Mouse (Mus musculus) thymus, postnatal 10 days (tissue): Measurements from ENCODE around the gene Krt24.

Experiments
- DNase-seq, 2 experiments: peaks; one replicate each; pipeline ENCODE4 v3.0.0; 2021; ENCODE audit warnings: low spot score in 2 of 2

Krt24 gene

DNA sequence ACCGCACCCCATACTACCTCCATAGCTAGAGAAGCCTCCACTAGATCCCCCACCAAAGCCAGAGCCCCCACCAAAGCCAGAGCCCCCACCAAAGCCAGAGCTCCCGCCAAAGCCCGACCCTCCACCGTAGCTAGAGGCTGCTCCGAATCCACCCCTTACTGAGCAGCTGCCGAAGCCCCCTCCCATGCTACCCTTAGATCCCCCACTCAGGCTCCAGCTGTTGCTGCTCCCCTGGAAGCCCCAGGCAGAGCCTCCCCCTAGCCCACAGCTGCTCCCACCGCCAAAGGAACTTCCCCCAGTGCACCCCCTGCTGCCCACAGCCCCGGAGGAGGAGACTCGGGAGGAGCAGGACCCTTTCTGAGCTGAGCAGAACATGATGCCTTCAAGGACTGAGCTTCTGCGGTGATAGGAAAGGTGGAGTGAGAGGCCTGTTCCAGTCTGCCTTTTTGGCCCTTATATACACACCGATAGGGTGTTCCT is at the start of gene Krt24:
Gene Krt24, minus strand, starts transcription at position 430 of the 480 bp plus-strand sequence.
- no peak for DNase-seq

DNA sequence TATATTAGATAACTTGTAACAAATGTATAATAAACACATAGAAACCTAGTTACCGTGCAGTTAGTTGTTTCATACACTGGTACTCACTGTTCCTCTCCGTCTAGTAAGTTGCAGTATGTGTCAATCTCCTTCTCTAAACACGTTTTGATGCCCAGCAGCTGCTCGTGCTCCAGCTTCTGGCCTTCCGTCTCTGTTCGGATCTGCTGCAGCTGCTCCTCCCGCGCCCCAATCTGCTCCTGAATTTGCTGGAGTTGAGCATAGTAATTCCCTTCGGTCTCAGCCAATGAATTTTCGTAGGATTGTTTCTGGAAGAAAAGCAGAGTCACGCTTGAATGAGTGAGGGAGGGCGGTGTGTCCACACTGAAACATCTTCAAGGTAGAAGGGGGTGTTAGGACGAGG is 48.4 kb upstream of the Krt24 start:
- no peak for DNase-seq

DNA sequence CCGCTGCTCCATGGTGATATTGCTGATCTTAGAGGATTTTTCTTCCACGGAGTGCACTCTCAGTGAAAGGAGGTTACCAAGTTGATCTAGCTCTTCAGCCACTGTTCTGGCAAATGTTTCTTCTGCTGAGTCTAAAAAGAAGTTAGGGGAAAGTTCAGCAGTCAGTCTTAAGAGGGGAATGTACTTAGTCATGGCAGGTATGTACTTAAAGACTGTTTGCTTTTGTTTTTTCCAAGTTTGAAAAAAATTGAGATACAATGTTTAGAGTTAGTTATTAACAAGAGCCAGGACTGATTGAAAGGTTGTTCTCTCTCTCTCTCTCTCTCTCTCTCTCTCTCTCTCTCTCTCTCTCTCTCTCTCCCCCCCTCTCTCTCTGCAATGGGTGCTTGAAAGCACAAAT is 44.6 kb upstream of the Krt24 start:
- no peak for DNase-seq

DNA sequence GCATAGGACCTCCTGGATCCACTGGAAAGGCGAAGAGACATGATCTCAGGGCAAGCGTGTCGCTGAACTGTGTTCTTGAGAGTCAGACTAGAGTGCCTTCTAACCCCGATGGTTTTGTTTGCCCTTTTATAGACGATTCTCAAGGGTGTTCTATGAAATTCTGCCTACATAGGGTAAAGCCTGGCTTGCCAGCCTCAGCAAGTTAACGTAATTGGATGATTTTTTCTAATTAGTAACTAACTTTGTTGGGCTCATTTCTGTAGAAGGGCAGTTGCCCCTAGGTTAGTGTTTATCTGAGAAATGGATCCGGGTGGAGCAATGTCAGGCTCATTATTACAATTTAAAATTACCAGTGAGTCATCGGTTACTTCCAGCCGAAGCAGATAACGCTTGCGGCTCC is 37.8 kb upstream of the Krt24 start, which contains the start of gene Krt25:
Gene Krt25, minus strand, starts transcription at position 101 of the 400 bp plus-strand sequence.
- no peak for DNase-seq

DNA sequence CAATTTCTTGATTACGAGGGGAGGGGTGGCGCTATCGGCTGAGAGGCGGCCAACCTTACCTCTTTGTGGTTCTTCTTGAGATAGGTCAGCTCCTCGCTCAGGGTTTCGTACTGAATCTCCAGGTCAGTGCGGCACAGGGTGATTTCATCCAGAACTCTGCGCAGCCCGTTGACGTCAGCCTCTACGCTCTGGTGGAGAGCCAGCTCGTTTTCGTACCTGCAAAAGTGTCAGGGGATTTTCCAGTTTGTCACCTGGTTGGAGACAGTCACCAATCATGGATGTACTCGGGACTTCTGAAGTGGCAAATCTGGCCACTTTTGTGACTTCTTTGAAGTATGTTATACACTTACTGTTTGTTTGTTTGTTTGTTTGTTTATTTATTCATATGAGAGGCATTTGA is 36.0 kb upstream of the Krt24 start:
- no peak for DNase-seq

DNA sequence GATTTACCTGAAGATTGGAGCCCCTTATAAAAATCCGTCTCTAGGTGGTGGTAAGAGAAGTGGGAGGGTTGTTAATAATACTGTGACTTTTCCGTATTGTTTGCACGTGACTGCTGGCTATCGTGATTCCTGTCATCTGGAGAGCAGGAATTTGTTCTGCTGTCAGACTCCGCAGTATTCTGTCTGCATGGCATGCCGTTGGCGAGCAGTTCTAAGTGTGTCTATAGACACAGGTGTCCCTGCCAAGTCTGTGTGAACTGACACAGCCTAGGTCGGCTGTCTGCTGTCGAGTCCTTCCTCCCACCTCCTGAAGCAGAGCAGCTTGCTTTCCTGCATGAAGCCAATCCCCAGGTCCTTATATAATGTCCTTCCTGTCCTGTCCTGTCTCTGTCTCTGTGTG is 34.1 kb upstream of the Krt24 start:
- DNase-seq, result no peak

DNA sequence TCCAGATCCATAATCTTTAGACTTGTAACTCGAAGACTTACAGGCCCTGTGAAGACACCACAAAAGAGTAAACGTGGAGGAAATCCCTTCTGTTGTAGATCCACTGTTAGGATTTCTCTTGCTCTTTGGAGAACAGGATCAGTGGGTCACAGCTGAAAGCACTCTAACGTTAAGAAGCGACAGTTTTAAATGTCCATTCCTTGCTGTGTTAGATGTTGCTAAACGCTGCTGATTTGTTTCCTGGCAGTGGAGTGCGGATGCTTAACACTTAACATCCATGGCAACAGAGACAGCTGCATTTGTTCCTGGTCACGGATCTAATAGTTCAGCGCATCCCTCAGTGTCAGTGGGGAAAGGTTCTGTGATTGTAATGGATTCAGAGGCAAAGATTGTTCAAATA is 31.5 kb upstream of the Krt24 start:
- no peak for DNase-seq

DNA sequence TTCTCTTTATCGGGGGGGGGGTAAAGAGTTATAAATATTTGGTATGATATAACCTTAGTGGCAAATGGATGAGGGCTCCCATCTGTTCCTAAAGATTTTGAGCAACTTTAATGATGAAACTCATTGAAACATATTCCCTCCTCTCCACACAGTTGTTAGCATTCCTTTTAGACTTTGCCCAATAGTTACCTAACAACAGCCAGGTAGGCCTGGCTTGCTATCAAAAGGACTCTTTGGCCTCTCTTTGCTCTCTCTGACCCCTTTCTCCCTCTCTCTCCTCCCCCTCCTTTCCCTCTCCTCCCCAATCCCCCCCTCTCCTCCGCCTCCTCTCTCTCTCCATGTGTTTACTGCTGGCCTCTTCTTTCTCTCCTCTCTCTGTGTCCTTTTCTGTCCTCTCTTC is 29.5 kb upstream of the Krt24 start:
- DNase-seq, result no peak

DNA sequence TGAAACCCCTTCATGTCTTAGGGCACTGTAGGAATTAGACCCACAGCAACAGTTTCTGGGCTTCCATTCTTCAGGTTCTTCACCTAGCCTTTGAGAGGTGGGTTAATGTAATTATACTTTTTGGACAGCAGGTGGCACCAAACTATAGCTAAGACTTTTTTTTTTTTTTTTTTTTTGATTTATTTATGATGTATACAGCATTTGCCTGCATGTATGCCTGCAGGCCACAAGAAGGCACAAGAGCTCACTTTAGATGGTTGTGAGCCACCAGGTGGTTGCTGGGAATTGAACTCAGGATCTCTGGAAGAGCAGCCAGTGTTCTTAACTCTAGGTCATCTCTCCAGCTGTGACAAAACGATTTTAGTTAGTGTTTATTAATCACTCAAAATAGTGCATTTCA is 25.8 kb upstream of the Krt24 start:
- DNase-seq, result peak in 1 of 2 experiments; percentile 30

DNA sequence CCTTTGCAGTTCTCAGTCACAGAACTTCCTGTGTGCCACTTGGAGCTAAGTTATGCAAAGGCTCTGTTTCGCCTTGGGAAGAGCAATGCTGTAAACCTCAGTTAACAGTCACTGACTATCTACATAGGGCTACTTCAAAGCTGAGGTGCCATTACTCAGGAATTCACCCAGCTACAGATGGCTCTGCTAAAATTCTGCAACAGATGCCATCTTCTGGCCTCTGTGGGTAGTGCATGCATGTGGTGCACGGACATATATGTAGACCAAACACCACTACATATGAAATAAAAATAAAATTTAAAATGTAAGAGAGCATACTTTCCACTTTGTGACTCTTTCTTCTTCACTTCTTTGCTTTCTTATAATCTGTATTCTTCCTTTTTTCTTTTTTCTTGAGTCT is 22.5 kb upstream of the Krt24 start:
- peak in 1 of 2 experiments; percentile 35 for DNase-seq

DNA sequence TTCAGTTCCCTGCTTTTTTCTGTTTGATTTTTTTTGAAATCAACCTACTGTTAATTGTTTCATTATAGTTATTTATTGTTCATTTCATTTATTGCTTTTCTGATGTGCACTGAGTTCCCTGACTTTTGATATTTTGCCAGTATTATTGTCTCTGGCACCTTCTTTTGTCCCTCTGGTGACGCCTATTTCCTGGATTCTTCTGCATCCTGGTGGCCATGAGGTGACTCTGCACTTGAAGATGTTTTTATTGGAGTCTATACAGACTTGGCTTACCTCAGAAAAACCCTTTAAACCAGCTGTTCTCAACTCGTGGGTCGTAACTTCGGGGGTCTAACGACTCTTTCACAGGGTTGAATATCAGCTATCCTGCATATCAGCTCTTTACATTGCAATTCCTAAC is 10.0 kb upstream of the Krt24 start:
- DNase-seq, result no peak

DNA sequence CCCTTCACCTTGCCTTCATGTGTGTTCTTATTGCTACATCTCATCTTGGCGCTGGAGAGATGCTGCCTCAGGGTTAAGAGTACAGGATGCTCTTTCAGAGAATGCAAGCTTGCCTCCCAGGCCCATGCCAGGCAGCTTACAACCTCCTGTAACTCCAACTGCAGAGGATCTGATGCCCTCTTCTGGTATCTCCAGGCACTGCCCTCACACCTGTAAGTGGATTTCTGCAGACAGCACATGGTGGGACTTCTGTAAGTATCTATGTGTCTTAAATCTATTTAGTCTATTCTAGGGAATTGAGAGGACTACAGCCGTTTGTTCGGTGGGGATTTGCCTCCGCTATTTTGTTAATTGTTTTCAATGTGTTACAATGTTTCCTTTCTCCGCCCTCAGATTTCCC is 7.8 kb upstream of the Krt24 start:
- peak; percentile 18 to 43 for DNase-seq

DNA sequence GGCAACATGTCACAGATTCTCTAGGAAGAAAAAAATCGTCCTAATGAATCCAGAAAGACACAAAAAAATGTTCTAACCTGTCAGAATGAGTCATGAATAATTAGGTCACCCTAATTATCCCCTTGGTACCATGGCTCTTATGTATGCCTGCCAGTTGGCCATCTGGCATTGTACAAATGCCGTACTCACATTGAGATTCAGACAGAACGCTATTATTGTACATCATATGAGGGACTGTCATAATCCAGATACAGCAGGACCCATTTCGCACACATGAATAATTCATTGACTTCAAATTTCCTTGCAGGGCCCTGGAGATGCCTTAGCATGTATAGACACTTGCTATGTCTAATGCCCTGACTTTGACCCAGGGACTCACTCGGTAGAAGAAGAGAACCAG is 1.1 kb downstream of the Krt24 start:
- no peak for DNase-seq

DNA sequence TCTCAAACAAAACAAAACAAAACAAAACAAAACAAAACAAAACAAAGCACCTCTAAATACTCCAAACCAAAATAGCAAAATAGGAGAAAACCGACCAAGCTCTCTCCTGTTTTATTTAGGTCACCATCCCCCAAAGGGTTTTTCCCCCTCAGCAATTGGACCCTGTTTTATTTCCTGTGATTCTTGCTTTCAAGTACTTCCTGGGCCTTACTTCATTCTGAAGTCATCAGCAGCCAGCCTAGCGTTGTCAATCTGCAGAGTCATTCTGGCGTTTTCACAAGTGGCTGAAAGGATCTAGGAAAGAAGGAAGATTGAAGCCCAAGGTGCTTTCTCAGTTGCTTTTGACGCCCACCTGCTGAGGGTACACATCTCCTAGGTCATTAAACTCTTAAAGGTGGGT is 1.7 kb downstream of the Krt24 start:
- no peak for DNase-seq

DNA sequence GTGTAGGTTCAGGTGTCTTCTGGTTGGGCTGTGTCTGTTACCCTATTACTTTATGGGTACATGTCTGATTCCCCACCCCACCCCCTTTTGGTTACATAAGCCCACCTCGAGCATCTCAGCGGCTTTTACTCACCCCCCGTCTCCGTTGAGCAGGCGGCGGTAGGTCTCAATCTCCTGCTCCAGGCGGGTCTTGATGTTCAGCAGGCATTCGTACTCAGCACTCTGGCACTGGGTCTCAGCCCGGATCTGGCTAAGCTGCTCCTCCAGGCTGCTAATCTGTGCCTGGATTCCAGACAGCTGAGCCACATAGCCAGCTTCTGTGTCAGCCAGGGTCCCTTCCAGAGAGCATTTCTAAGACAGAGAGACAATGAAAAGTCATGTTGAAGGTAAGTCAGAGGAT is 3.9 kb downstream of the Krt24 start:
- DNase-seq, result no peak

DNA sequence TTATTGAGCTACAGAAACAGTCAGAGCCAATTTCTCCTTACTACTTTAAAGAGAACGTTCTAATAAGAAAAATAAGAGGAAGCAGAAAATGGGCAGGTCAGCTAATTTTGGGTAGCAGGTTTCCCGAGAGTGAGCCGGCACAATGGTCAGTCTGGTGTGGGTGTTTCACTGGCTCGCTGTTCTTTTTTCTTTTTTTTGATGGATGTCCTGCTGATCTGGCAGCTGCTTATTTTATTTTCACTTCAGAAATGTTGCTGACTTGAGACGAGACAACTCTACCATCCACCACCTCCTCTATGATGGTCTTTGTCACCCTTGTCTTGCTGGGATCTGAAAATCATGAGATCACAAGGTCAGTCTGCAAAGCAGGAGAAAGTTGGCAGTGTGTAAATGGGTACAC is 5.1 kb downstream of the Krt24 start:
- no peak for DNase-seq

DNA sequence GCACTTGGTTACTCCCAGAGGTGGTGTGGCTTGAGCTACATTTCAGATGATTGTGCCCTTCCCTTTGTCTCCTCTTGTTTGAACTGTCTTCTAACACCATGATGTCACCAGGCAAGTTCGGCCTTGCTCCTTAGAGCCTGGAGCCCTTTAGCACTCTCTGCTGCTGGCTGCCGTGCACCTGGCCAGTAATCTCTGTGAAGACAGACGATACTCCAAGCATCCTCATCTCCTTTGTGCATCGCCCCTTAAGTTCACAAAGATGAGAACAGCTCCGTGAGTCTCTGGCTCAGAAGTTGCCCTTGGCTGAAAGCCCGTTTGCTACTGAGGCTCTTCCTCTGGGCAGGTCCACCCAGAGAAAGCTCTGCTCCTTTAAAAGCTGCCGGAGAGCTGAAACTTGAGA is 8.3 kb downstream of the Krt24 start:
- no peak for DNase-seq

DNA sequence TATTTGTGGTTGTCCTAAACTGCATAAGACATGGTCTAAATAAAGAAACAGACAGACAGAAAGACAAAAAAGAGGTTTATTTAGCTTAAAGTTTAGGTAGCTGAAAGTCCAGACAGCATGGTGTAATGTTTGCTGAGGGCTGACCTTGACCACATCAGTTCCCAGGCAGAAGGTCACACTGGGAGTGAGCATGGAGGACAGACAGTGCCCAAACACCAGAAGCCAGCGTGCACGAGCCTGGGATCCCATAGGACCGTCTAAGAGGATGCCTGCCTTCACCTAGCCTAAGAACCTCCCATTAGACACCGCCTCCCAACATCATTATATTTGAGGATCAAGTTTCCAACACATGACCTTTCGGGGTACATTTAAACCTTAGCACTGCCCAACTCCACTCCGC is 9.4 kb downstream of the Krt24 start:
- DNase-seq, result no peak

DNA sequence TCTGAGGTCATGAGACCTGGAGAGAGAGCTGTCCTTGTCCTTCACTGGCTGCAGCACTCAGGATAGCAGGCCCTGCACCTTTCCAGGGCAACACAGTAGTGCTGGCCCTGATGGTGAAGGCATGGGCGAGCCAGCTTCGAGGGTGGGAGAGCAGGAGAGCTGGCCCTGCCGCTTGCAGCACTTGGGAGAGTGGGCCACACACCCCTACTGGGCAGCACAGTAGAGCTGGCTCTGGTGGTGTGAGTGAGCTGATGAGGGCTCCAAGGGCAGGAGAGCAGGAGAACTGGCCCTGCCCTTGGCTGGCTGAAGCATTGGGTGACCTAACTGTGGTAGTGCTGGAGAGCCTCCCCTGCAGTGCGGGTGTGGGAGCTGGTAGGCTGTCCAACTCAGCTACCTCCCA is 12.3 kb downstream of the Krt24 start:
- no peak for DNase-seq

DNA sequence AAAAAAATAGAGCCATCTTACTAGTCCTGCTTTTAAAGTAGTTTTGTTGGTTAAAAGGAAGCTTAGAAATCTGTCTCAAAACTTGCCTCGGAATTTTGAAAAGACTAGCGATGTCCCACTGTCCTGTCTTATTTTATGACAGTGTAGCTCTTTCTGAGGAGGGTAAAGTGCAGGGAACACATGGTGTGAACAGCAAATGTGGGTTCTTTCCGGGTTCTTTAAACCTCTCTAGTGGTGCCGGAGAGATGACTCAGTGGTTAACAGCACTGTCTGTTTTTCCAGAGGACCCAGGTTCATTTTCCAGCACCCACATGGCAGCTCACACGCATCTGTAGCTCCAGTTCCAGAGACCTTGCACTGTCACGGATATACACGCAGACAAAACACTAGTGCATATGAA is 15.9 kb downstream of the Krt24 start:
- DNase-seq, result no peak

DNA sequence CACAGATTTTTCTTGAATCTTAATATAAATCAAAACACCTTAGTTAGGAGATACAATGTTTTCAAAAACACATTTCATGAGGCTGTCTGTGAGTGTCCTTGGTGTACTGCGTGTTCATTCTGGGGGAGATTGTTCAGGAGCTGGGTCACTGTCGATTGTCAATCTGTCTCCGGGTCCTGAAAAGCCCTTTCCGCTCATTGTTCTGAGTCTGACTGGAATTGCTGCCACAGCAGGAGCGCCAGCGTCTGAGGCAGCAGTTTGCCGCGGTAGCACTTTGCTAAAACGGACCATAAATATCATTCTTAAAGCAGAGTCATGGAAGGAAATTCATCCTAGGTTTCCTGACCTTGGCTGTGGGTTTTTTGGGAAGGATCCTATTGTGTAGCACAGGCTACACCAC is 19.3 kb downstream of the Krt24 start:
- DNase-seq, result no peak

DNA sequence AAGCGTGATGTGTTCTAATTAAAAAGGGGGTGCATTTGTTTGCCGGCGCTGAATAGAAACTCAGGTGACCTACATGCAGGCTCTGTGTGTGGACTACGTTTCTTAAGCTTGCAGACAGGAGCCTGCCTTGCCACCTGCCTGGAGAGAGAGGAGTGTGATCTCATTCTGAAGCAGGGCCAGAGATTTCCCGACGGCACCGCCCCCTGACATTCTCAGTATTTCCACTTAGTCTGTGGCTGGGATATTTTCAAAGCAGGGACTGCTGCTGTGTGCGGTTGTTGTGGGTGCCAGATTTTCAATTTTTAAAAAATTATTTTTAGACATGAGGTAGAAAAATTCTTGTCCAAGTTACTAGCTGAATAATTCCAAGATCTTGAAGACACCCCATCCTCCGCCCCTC is 19.8 kb downstream of the Krt24 start:
- no peak for DNase-seq

DNA sequence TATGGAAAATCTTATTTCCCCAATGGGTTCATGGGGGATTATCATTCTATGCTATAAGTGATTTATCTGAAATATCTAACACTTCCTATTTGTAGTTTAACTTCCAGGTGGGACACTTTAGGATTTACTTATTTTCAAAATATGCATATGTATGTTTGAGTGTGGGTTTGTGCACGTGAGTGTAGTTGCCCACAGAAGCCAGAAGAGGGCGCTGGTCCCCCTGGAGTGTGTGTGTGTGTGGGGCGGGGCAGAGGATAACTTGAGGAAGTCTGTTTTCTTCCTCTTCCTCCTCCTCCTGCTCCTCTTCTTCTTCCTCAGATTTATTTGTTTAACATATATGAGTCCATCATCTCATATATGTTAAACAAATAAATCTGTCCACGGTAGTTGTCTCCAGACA is 28.8 kb downstream of the Krt24 start:
- DNase-seq, result no peak

DNA sequence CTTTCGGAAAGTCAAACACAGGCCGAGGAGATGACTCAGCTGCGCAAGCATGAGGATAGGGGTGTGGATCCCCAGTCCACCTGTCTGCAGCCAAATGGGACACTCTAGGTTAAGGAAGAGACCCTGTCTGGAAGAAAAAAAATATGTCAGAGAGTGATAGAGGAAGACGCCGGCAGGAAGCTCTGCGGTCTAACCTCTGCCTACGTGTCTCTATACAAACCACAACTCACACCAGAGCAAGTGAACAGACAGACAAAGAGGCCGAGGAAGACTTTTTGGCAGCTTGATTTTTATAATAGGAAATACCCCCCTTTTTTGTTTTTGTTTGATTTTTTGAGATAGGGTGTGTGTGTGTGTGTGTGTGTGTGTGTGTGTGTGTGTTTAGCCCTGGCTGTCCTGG is 29.7 kb downstream of the Krt24 start:
- DNase-seq, result no peak

DNA sequence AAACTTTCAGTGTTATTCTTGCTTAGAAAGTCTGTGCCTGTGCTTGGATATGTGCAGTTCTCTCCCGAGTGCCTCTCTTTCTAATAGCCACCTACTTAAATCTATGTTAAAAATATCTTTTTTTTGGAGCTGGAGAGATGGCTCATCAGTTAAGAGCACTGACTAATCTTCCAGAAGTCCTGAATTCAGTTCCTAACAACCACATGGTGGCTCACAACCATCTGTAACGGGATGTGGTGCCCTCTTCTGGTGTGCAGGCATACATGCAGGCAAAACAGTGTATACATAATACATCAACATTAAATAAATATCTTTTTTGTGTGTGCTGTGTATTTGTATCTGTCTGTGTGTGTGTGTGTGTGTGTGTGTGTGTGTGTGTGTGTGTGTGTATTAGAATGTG is 31.2 kb downstream of the Krt24 start:
- no peak for DNase-seq
